Mouse (Mus musculus) limb, embryonic 15.5 days (tissue): ENCODE measurements around the gene Lypd4. TPM values are rescaled to one million over a fixed set of nuclear protein-coding genes. Genes with fewer than 3 reads are reported as not detected.

ENCODE experiments used
- ATAC-seq: fragments of 200-750 bp; cut with Nextera tagmentation; 2 replicates; pipeline ENCODE4 v1.8.0; 2017; ENCODE audit warnings: low read depth, moderate TSS enrichment; ENCODE audit not compliant: insufficient number of reproducible peaks, low FRiP score, low TSS enrichment
- H3K27ac ChIP-seq: fragments of 300-500 bp; sonication (generic); 2 replicates; pipeline ENCODE4 v1.5.1; 2015; ENCODE audit warnings: moderate library complexity, mild to moderate bottlenecking, inconsistent platforms
- H3K27me3 ChIP-seq: fragments of 300-500 bp; sonication (generic); 2 replicates; pipeline ENCODE4 v1.6.1; 2015; ENCODE audit warnings: inconsistent platforms
- H3K36me3 ChIP-seq: fragments of 300-500 bp; sonication (generic); 2 replicates; pipeline ENCODE4 v1.6.1; 2015; ENCODE audit warnings: inconsistent platforms
- H3K4me1 ChIP-seq: fragments of 300-500 bp; sonication (generic); 2 replicates; pipeline ENCODE4 v1.6.1; 2015; ENCODE audit warnings: inconsistent platforms
- H3K4me2 ChIP-seq: fragments of 300-500 bp; sonication (generic); 2 replicates; pipeline ENCODE4 v1.6.1; 2015; ENCODE audit warnings: mild to moderate bottlenecking, inconsistent platforms
- H3K4me3 ChIP-seq: fragments of 300-500 bp; sonication (generic); 2 replicates; pipeline ENCODE4 v1.5.1; 2015; ENCODE audit warnings: mild to moderate bottlenecking, inconsistent platforms
- H3K9ac ChIP-seq: fragments of 300-500 bp; sonication (generic); 2 replicates; pipeline ENCODE4 v1.6.1; 2015; ENCODE audit warnings: inconsistent platforms
- H3K9me3 ChIP-seq: fragments of 300-500 bp; sonication (generic); 2 replicates; pipeline ENCODE4 v1.6.1; 2016; ENCODE audit warnings: inconsistent platforms
- WGBS: fragments of 180-500 bp; shearing (Covaris S2); methylation state at CpG from one replicate; pipeline ENCODE4 v1.1.7; 2015; 5-methylcytosine and 5-hydroxymethylcytosine counted together
- polyA plus RNA-seq: library from polyadenylated mRNA; unstranded; fragments of >200 nt; fragmentation: Nextera tagmentation; extraction: Ambion mirVana; gene quantifications from 2 replicates; pipeline ENCODE4 v1.2.1, GENCODE M21; 2015

The Lypd4 gene
- not detected in 2 replicates for polyA plus RNA-seq

GRCm38 (mm10) chr7:24869532-24870165, at the start of gene Lypd4, which contains the start of gene Dmrtc2:
Lypd4 (minus strand) TSS chr7:24869941.
Dmrtc2 (plus strand) TSS chr7:24870057.
- ATAC-seq = no peak
- H3K4me3 ChIP-seq = no peak within 1 kb of the TSS
- H3K27ac ChIP-seq = no peak within 1 kb of the TSS
- H3K27me3 ChIP-seq = 0 out of 2 replicates have a peak, but pooled peaks cover 13% of the 10 kb centered on the region
- WGBS = 49% methylated on average over 41 of the region's 41 CpGs
- H3K4me1 ChIP-seq = no peaks in the 10 kb centered on the region
- no peak within 1 kb of the TSS for H3K4me2 ChIP-seq
- no peaks in the 10 kb centered on the region for H3K36me3 ChIP-seq
- H3K9ac ChIP-seq = no peak within 1 kb of the TSS
- no peaks in the 10 kb centered on the region for H3K9me3 ChIP-seq

GRCm38 (mm10) chr7:24918763-24919323, 49.1 kb upstream of the Lypd4 start:
- H3K4me1 ChIP-seq = no peaks in the 10 kb centered on the region
- H3K9me3 ChIP-seq = no peaks in the 10 kb centered on the region
- no peaks in the 10 kb centered on the region for H3K27me3 ChIP-seq
- ATAC-seq = peak; percentile 28; the same call in 1 of the 2 replicates
- H3K4me2 ChIP-seq = no peak overlapping the region
- H3K27ac ChIP-seq = no peak overlapping the region
- H3K36me3 ChIP-seq = peaks cover 73% of the 10 kb centered on the region
- H3K9ac ChIP-seq = no peak overlapping the region
- 91% methylated on average over 20 of the region's 20 CpGs for WGBS
- no peak overlapping the region for H3K4me3 ChIP-seq

GRCm38 (mm10) chr7:24912480-24912879, 42.7 kb upstream of the Lypd4 start:
- no peak overlapping the region for H3K27ac ChIP-seq
- peaks cover 60% of the 10 kb centered on the region for H3K36me3 ChIP-seq
- no peaks in the 10 kb centered on the region for H3K9me3 ChIP-seq
- H3K4me1 ChIP-seq = peaks cover 9% of the 10 kb centered on the region
- H3K4me2 ChIP-seq = no peak overlapping the region
- no peak overlapping the region for H3K4me3 ChIP-seq
- no peak overlapping the region for H3K9ac ChIP-seq
- H3K27me3 ChIP-seq = no peaks in the 10 kb centered on the region
- WGBS = 95% methylated on average over 14 of the region's 14 CpGs
- no peak for ATAC-seq

GRCm38 (mm10) chr7:24907211-24907748, 37.5 kb upstream of the Lypd4 start:
- Histone ChIP-seq H3K4me2 (peak overlapping the region; percentile 32), H3K27ac (peak overlapping the region; percentile 87), H3K27me3 (no peaks in the 10 kb centered on the region), H3K9ac (peak overlapping the region; percentile 36; the same call in 1 of the 2 replicates), H3K9me3 (no peaks in the 10 kb centered on the region), H3K4me3 (peak overlapping the region; percentile 21; the same call in 1 of the 2 replicates), H3K36me3 (peaks cover 36% of the 10 kb centered on the region), H3K4me1 (peaks cover 47% of the 10 kb centered on the region)
- WGBS = 17% methylated on average over 13 of the region's 13 CpGs
- peak; percentile 57 for ATAC-seq

- Histone ChIP-seq H3K27me3 (no peaks in the 10 kb centered on the region), H3K9ac (0 out of 2 replicates have a peak overlapping the region, but pooled peaks have one; percentile 36), H3K27ac (peak overlapping the region; percentile 87), H3K36me3 (peaks cover 29% of the 10 kb centered on the region; the same call in 1 of the 2 replicates), H3K4me3 (peak overlapping the region; percentile 19; the same call in 1 of the 2 replicates), H3K9me3 (no peaks in the 10 kb centered on the region), H3K4me2 (peak overlapping the region; percentile 32), H3K4me1 (peaks cover 53% of the 10 kb centered on the region)
- ATAC-seq = no peak
- 25% methylated on average over 6 of the region's 6 CpGs for WGBS
Measured at GRCm38 (mm10) chr7:24906551-24906950, 36.8 kb upstream of the Lypd4 start.

- Histone ChIP-seq H3K9me3 (no peaks in the 10 kb centered on the region), H3K9ac (peak overlapping the region; percentile 61), H3K4me1 (peaks cover 53% of the 10 kb centered on the region), H3K4me3 (peak overlapping the region; percentile 80), H3K36me3 (peaks cover 18% of the 10 kb centered on the region; the same call in 1 of the 2 replicates), H3K4me2 (peak overlapping the region; percentile 67), H3K27ac (peak overlapping the region; percentile 84), H3K27me3 (no peaks in the 10 kb centered on the region)
- 13% methylated on average over 3 of the region's 3 CpGs for WGBS
- no peak for ATAC-seq
Measured at GRCm38 (mm10) chr7:24904936-24905335, 35.2 kb upstream of the Lypd4 start.

GRCm38 (mm10) chr7:24904070-24904483, 34.3 kb upstream of the Lypd4 start:
- under 1% methylated on average over 30 of the region's 30 CpGs for WGBS
- ATAC-seq = peak; percentile 93
- Histone ChIP-seq H3K27ac (peak overlapping the region; percentile 91), H3K9me3 (no peaks in the 10 kb centered on the region), H3K27me3 (no peaks in the 10 kb centered on the region), H3K4me1 (peaks cover 53% of the 10 kb centered on the region), H3K4me2 (peak overlapping the region; percentile 67), H3K36me3 (peaks cover 12% of the 10 kb centered on the region; the same call in 1 of the 2 replicates), H3K4me3 (peak overlapping the region; percentile 80), H3K9ac (peak overlapping the region; percentile 61)

- 26% methylated on average over 10 of the region's 10 CpGs for WGBS
- Histone ChIP-seq H3K4me3 (peak overlapping the region; percentile 80), H3K4me2 (peak overlapping the region; percentile 67), H3K9ac (no peak overlapping the region; the same call in 1 of the 2 replicates), H3K36me3 (peaks cover 5% of the 10 kb centered on the region; the same call in 1 of the 2 replicates), H3K27ac (peak overlapping the region; percentile 91), H3K4me1 (peaks cover 51% of the 10 kb centered on the region), H3K27me3 (no peaks in the 10 kb centered on the region), H3K9me3 (no peaks in the 10 kb centered on the region)
- ATAC-seq = no peak
Measured at GRCm38 (mm10) chr7:24903444-24903825, 33.7 kb upstream of the Lypd4 start.

GRCm38 (mm10) chr7:24902630-24903443, 33.1 kb upstream of the Lypd4 start, which contains the start of gene Arhgef1:
Arhgef1 (plus strand) TSS chr7:24902912.
- no peak for ATAC-seq
- Histone ChIP-seq H3K27me3 (no peaks in the 10 kb centered on the region), H3K4me1 (peaks cover 48% of the 10 kb centered on the region)

GRCm38 (mm10) chr7:24902264-24902629, 32.5 kb upstream of the Lypd4 start:
- no peaks in the 10 kb centered on the region for H3K36me3 ChIP-seq
- peak overlapping the region; percentile 79 for H3K9ac ChIP-seq
- H3K4me3 ChIP-seq = peak overlapping the region; percentile 80
- H3K27ac ChIP-seq = peak overlapping the region; percentile 91
- peaks cover 42% of the 10 kb centered on the region for H3K4me1 ChIP-seq
- no peak for ATAC-seq
- H3K4me2 ChIP-seq = peak overlapping the region; percentile 67
- 46% methylated on average over 2 of the region's 2 CpGs for WGBS
- no peaks in the 10 kb centered on the region for H3K9me3 ChIP-seq
- no peaks in the 10 kb centered on the region for H3K27me3 ChIP-seq

More at GRCm38 (mm10) chr7:24902630-24903443, 33.1 kb upstream of the Lypd4 start, which contains the start of gene Arhgef1:
- Histone ChIP-seq H3K4me2 (peak within 1 kb of the TSS; percentile 67), H3K4me3 (peak within 1 kb of the TSS; percentile 80), H3K36me3 (no peaks in the 10 kb centered on the region), H3K27ac (peak within 1 kb of the TSS; percentile 91), H3K9ac (peak within 1 kb of the TSS; percentile 79), H3K9me3 (no peaks in the 10 kb centered on the region)
- 9% methylated on average over 37 of the region's 68 CpGs for WGBS

GRCm38 (mm10) chr7:24901842-24902241, 32.1 kb upstream of the Lypd4 start:
- Histone ChIP-seq H3K9ac (no peak overlapping the region), H3K4me3 (peak overlapping the region; percentile 80; the same call in 1 of the 2 replicates)

More at GRCm38 (mm10) chr7:24901842-24902241, 32.1 kb upstream of the Lypd4 start:
- Histone ChIP-seq H3K27me3 (no peaks in the 10 kb centered on the region), H3K36me3 (no peaks in the 10 kb centered on the region), H3K9me3 (no peaks in the 10 kb centered on the region), H3K4me2 (0 out of 2 replicates have a peak overlapping the region, but pooled peaks have one; percentile 67), H3K27ac (peak overlapping the region; percentile 91; the same call in 1 of the 2 replicates), H3K4me1 (peaks cover 38% of the 10 kb centered on the region)
- 46% methylated on average over 1 of the region's 1 CpGs for WGBS
- ATAC-seq = no peak
